Mouse (Mus musculus): ENCODE measurements around the gene Frmpd3.
"Not testable (repeated sequence)": the region's sequence is repeated elsewhere in the genome, so short reads cannot be mapped to it uniquely, and the experiment has no call there.

The Frmpd3 gene

DNA sequence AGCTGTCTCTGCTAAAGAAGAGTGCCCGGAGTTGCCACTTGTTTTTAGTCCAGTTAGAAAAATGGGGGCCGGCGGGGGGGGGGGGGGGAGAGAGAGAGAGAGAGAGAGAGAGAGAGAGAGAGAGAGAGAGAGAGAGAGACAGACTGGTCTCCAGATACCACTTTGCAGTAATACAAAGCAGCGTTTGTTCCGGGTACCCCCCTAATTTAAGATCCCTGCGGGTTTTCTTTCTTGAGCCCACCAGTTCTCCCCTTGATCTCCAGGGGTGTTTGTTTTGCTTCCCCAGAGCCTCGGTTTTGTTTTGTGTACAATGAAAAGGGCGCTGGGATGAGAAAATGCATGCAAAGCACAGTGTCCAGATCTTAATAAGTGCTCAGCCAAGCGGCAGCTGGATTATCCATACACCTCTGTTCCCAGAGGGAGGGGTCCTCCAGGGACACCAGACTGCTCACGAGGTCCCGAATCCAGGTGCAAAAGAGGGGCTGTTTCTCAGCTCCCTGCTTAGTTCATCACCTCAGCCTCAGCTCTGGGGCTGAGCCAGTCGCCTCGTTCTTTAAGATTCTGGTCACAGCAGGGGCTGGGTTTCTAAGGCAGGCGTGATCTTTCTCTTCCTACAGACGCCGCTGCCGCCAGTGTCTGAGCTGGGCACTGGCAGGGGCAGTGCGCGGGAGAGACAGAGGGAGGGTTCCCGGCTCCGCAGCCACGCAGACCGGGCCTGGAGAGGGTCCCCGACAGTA is at the start of gene Frmpd3:
Gene Frmpd3, plus strand, starts transcription at position 608 of the 737 bp plus-strand sequence.
- no peak for DNase-seq (ENCODE audit: low read depth, low spot score)

DNA sequence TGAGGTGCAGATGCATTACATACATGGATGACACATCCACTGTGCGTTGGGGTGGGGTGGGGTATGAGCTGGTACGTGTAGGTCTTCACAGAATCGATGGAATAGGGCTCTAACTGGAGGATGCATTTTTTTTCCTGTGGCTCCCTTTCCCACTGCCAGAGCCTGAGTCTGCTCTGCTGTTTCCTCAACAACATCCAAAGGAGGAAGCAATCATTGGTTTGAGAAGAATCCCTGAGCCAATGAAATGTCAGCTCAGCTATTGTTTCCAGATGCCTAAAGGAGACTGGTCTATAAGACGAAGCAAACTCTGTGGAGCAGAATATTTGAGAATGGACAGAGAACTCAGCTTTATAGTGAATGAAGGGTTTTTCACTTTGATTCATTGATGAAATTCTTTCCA is 38.3 kb upstream of the Frmpd3 start:
- no peak for DNase-seq (ENCODE audit: low read depth, low spot score)

DNA sequence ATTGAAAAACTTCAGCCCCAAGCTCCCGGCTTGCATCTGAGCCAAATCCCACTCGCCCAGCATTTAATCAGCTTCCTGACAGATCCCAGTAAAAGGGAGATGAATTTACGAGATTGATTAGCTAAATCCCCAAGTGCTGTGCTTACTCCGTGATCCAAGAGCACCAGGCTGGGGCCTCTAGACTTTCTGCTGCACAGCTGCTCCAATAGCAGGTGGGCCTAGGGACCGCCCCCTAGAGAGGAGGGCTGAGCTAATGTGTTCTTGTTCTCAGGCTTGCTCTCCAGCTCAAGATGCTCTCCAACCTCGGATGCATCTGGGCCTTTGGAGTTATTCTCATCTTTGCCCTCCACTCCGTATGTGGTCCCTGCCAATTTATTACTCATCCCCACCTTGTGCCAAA is 36.4 kb upstream of the Frmpd3 start:
- no peak for DNase-seq (ENCODE audit: low read depth, low spot score)

DNA sequence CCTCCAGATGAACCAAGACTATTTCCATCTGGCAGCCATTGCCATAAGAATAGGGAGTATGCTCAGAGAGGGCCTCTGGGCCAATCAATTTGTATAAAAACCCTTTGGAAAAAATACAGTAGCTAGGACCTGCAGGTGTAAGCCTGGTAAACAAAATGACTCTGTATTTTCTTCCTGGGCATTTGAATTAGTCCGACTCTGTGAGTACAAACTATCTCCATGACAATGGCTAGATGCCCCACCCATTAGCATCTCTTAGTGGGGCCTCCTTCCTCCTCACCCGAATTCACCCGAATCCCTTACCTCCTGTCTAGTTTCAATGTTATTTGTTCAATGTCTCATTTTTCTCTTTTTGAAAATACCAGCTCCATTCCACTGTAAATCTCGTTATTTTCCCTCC is 24.1 kb upstream of the Frmpd3 start:
- no peak for DNase-seq (ENCODE audit: low read depth, low spot score)

DNA sequence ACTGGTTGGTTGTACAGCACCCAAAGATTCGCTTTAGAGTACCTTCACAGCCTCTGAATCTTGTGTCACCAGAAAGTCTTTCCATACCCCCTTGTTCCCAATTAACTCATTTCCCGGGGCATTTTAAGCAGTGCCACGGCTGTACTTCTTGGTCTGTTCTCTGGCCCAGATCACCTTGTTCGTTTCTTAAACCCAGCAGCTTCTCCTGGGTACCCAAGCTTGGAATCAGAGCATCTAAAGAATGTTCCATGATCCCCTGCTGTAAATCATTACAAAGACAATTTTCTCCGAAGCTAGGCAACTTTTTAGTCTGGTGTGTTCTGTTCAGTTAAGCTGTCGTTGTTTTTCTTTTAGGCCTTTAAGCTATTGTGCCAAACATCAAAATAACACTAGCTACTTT is 22.9 kb upstream of the Frmpd3 start:
- no peak for DNase-seq (ENCODE audit: low read depth, low spot score)

DNA sequence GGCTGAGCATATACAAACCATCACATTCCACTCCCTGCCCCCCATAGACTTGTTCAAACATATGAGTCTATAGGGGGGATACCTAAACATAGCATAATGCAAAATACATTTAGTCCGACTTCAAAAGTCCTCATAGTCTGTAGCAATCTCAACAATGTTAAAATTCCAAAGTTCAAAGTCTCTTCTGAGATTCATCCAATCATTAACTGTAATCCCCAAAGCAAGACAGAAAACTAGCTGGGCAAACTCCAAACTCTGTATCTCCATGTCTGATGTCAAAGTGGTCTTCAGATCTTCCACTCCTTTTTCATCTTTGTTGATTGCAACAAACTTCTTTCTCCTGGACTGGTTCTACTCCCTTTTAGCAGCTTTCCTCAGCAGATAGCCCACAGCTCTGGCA is 21.4 kb upstream of the Frmpd3 start:
- not testable (repeated sequence) for DNase-seq (ENCODE audit: low read depth, low spot score)

DNA sequence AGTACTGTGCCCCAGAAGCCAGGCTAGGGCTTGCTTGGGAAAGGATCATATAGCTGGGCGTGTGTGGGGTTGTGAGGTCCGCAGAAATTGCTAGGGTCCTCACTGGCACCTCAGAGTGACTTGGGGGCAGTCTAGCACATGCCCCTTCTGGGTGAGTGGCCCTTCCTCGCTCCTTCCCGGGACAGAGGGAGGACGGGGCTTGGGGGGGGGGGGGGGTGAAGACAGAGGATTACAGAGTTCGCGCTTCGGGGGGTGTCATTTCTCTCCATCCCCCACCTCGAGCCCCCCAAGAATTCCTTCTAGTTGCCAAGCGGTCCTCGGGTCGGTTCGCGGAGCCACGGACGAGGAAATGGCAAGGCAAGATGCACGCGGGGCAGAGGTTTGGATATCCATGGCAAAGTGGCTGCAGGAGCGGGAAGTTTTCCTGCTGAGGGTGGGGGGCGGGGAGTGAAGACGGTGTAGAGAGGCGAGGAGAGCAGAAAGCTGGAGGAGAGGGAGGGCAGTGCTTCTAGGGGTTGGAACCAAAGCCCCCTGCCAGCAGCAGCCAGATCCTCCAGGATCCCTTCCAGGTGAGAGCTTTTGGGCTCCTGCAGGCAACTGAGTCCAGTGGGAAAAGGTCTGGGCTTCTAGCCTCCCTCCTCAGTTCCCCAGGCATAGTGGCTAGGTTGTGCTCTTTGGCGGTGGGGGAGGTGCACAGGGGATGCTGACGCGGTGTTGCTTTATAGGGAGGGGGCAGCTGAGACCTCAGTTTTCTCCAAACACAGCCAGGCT is 515 bp downstream of the Frmpd3 start:
- DNase-seq (ENCODE audit: low read depth, low spot score): no peak

DNA sequence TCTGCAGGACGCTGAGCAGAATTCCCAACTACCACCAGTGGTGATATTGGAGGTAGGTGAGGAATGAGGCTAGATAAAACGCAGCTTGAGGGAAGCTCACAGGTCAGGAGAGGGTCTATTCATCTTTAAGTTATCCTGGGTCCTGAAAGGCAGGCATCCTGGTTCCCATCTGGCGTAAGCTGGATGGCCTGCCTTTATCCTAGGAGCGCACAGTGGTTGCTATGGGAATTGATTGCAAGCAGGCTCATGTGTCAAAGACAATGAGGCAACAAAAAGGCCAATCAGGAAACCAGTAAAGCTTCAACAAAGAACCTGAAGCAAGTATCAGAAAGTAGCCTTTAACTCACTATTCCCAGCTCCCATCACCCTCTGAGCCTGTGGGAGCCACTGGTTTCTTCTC is 33.6 kb downstream of the Frmpd3 start:
- DNase-seq (ENCODE audit: low read depth, low spot score): no peak

DNA sequence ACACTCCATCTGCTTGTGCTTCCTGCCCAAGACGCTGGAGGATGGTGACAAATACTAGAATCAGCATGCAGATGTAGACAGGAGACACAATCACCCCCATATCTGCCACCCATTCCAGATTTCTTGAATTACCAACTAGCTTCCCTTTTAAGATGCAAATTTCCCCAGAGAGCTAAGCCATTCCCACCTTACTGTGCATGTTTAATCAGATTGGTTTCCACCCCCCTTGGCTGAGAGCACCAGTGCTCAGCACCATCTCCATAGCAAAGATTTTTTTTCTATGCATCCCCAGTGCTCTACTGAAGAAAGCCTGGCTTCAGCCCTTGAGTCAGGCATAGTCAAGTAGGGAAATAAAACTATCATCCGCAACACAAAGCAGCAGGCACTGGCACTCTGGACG is 57.9 kb downstream of the Frmpd3 start:
- DNase-seq (ENCODE audit: low read depth, low spot score): no peak

DNA sequence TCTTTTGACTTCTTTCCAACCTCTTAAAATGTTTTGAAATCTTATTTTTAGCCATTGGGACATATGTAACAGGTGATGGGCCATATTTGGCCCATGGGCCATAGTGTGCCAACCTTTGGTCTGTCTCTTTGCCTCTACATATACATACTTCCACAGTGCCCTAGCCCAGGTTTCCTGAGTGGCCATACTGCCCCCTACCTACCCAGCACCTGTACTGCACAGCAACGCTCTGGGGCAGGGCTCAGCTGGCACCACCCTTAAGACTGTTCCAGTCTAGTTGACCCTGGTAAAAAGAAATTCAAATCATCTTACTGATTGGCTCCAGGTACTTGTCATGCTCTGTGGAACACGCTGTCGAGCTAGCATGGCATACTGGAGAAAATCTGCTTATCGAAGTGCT is 60.8 kb downstream of the Frmpd3 start:
- peak; percentile 1 for DNase-seq (ENCODE audit: low read depth, low spot score)

DNA sequence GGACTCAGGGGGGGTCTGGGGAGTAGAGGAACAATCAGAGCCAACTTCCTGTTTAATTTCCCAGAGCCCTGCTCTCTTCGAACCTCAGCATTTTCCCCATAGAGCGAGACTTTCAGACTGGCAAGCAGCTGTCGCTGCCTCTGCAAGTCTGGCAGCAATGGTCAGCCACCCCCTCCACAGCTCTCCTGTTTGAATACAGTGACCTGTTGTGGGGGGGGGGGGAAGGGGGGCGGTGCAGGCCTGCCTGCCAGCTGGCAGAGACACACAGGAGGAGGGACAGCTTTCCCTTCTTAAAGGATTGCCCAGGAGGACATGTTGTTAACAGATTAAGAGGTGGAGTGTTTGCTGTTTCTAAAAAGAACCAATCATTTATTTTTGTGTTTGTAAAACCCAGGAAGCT is 64.0 kb downstream of the Frmpd3 start:
- no peak for DNase-seq (ENCODE audit: low read depth, low spot score)

DNA sequence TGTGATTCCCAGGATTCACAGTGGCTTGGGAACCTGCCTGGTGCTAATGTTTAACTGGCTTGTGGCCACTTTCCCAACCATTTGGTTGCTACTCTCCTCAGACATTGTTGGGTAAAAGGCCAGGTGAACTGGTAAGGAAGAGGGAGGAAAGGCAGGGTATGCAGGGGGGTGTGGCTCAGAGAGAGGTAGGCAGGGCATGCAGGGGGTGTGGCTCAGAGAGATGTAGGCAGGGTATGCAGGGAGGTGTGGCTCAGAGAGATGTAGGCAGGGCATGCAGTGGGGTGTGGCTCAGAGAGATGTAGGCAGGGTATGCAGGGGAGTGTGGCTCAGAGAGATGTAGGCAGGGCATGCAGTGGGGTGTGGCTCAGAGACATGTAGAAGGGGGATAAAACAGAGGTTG is 64.4 kb downstream of the Frmpd3 start:
- DNase-seq (ENCODE audit: low read depth, low spot score): no peak

DNA sequence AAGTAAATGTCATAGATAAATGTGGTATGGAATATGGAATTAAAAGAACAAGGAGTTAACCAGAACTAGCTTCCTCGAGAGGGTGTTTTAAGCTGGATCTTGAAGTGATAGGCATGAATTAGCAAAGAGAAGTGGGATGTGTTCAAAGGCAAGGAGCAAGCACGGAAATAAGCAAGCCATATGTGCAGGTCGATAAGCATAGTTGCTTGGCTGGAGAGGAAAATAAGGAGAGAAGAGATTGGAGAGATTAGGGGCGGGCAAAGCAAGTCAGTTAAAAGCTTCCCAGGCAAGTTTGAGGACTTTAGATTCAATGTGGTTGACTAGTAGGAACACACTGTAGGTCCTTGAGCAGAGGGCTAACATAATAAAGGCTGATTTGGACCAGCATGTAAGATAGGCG is 65.5 kb downstream of the Frmpd3 start:
- no peak for DNase-seq (ENCODE audit: low read depth, low spot score)

DNA sequence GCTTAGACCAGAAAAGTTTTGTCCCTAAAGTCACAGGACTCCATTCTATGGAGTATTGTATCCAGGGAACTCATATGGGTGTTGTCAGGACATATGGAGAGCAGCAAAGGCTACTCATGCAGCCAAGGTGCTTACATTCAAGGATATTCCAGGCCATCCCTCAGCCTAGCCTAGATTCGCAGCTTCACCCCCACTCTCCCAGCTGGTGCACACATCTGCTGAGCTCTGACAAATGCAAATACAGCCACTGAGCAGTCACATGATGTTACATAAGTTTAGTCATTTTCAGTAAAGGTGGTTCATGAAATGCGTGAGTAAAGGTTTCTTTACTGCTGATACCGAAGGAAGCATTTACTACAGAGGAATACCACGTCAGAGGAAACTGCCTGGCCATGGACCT is 76.4 kb downstream of the Frmpd3 start:
- DNase-seq (ENCODE audit: low read depth, low spot score): no peak

DNA sequence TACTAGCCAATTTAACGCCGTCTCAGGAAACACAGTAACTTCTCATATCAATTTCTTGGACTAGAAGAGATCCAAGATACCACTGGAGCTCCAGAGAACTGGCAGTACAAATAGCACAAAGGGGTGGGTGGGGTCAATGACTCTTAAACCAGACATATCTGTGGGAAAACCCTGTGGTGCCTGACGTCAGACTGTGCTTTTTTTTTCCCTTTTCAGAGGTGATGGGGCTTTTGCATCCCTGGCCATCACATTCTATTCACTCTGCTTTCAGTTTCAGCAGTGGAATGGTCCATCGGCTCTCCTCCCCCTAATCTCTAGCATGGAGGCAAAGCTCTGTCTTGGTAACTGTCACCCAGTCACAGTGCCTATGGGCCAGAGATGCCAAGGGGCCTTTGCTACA is 85.1 kb downstream of the Frmpd3 start:
- DNase-seq (ENCODE audit: low read depth, low spot score): no peak

DNA sequence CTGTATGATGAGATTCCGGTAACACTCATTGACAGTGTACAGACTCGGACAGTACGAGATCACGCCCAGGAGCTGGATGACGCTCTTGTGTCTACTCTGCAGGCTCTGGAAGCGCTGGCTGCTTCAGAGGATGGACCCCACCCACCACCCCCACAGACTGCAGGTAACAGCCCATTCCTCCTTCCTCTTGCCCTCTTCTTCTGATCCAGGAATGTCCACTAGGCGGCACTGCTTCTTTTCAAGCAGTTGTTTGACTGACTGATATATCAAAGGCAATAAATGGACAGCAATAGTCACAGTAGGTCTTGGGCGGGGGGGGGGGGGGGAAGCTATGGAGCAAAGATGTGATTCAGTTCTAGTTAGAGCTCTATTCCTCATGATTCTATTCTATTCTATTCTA is 86.2 kb downstream of the Frmpd3 start:
- DNase-seq (ENCODE audit: low read depth, low spot score): peak; percentile 53

DNA sequence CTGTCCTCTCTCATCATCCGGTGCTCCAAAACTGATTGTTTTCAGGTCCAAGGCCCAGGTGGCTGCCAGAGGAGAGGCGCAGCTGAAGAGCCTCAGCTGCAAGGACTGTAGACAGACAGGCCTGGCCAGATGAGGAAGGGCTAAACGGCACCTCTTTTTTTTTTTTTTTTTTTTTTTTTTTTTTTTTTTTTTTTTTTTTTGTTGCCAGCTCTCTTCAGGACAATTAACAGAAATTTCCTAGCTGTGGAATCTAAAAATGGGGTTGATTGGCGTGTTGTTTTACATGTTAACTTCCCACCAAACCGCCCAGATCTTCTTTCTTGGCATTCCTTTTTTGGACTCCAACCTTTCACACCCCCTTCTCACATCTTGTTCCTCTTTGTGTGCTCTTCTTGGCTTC is 87.9 kb downstream of the Frmpd3 start:
- no peak for DNase-seq (ENCODE audit: low read depth, low spot score)

DNA sequence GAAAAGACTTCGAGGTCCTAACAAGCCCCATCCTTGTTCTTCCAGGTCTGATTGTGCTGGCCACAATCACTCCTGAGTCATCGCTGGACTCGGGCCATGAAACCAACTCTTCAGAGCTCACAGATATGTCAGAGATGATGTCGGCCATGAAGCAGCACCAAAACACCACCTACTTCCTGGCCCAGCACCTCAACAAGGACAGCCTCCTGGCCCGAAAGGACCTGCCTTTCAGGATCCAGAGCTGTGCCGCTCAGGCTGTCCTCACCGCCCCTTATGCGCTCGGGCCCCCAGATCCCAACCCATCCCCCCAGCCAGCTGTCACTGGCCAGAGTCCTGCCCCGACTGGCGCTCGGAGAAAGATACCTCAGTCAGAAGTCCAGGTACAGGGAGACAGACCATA is 88.4 kb downstream of the Frmpd3 start:
- DNase-seq (ENCODE audit: low read depth, low spot score): no peak

DNA sequence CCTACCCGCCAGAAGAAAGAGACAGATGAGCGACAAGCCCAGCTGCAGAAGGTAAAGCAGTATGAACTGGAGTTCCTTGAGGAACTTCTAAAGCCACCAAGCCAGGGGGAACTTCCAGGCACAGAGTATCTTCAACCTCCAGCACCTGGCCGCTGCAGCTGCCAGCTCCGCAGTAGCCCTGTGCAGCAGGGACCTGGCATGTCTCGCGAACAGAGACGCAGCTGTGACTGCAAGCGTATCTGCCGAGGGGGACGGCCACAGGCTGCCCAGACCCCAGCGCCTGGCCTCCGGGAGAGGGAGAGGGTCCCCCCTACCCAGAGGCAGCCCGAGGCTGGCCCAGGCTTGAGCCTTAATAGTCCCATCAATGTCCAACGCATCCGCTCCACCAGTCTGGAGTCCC is 89.9 kb downstream of the Frmpd3 start:
- no peak for DNase-seq (ENCODE audit: low read depth, low spot score)

DNA sequence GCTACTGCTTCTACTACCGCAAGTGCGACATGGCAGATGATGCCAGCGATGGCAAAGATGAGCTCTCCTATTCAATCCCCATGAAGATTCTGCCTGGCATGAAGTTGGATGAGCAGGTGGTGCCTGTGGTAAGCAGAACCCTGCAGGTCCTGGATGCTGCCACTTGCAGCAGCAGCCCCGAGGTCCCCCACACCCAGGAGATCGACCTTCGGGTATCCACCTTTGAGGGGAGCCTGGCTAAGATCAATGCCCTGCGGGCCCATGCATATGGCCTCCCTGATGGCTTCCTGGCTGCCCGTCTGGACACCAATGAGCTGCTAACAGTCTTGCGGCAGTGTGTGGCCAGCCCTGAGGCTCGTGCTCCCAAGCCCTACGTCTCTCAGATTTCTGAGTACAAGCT is 90.7 kb downstream of the Frmpd3 start:
- no peak for DNase-seq (ENCODE audit: low read depth, low spot score)

DNA sequence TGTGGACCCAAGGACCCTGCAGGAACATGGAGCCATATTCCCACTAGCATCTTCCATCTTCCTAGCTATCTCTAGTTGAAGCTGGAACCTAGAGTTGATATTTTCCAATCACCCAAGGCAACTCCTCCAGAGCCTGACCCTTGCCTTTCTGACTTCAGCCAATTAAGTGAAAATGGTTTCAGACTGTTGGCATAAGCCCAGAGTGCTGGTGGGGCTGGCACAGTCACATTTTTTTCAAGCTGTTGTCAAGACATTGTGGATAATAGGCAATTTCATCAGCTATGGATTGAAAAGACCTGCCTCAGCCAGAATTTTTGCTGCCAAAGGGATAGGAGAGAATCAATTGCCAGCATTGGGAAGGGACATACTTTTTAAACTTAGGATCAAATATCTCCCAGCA is 95.8 kb downstream of the Frmpd3 start:
- DNase-seq (ENCODE audit: low read depth, low spot score): no peak

DNA sequence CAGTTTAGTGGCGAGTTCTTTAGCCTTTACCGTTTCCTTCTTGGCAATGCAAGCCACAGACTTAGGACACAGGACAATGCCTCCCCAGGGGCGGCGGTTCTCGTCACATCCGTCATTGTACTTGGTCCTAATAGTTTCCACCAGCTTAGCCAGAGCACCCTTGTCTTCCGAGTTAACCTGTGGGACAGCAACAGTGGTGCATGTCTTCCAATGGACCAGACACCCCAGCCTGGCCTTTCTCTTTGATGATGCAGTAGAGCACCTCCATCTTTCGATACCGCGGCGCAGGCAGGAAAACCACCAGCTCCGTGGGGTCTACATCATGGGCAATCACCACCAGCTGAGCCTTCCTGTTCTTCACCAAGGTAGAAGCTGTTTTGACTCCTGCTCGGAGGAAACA is 103.5 kb downstream of the Frmpd3 start:
- peak; percentile 1 for DNase-seq (ENCODE audit: low read depth, low spot score)

DNA sequence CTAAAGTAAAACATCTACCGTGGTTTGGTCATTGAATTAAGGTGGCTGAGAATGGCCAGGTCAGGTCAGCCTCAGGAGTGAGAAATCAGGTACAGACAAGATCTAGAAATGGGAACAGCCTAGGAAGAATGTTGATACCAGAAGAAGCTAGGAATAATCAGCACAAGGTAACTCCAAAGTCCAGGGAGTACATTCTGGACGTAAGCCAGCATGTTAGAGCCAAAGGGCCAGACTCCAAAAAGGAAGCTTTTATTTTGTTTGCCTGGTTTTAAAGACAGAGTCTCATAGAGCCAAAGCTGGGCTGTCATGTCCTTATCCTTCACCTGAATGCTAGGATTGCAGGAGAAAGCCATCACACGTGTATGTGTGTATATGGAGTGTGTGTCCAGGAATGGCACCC is 108.0 kb downstream of the Frmpd3 start:
- no peak for DNase-seq (ENCODE audit: low read depth, low spot score)
